Mouse (Mus musculus) intestine, embryonic 14.5 days (tissue): ENCODE measurements around the gene Myf6. TPM values are rescaled to one million over a fixed set of nuclear protein-coding genes. Genes with fewer than 3 reads are reported as not detected.

ENCODE experiments used
- ATAC-seq: fragments of 200-750 bp; cut with Nextera tagmentation; replicated peaks from 2 replicates; pipeline ENCODE4 v1.8.0; 2017; ENCODE audit warnings: low read depth, moderate number of reproducible peaks, moderate TSS enrichment, moderate library complexity; ENCODE audit not compliant: low FRiP score, low TSS enrichment
- DNase-seq: peaks from one replicate; pipeline ENCODE4 v3.0.0-alpha.2; 2018; ENCODE audit warnings: low spot score
- H3K27ac ChIP-seq: fragments of 300-500 bp; sonication (generic); 2 replicates; pipeline ENCODE4 v1.5.1; 2014; ENCODE audit warnings: low read depth, mild to moderate bottlenecking, control low read depth
- H3K27me3 ChIP-seq: fragments of 300-500 bp; sonication (generic); replicated peaks from 2 replicates; pipeline ENCODE4 v1.6.1; 2014; ENCODE audit warnings: low read length, control low read depth; ENCODE audit not compliant: control insufficient read depth, insufficient read depth
- H3K36me3 ChIP-seq: fragments of 300-500 bp; sonication (generic); 2 replicates; pipeline ENCODE4 v1.6.1; 2014; ENCODE audit warnings: low read length, control low read depth; ENCODE audit not compliant: control insufficient read depth, insufficient read depth
- H3K4me1 ChIP-seq: fragments of 300-500 bp; sonication (generic); replicated peaks from 2 replicates; pipeline ENCODE4 v1.6.1; 2014; ENCODE audit warnings: low read length, control low read depth, mixed read lengths; ENCODE audit not compliant: control insufficient read depth, insufficient read depth
- H3K4me2 ChIP-seq: fragments of 300-500 bp; sonication (generic); 2 replicates; pipeline ENCODE4 v1.6.1; 2014; ENCODE audit warnings: low read length
- H3K4me3 ChIP-seq: fragments of 300-500 bp; sonication (generic); 2 replicates; pipeline ENCODE4 v1.5.1; 2014; ENCODE audit warnings: low read depth, low read length, control low read depth, mixed read lengths
- H3K9ac ChIP-seq: fragments of 300-500 bp; sonication (generic); 2 replicates; pipeline ENCODE4 v1.6.1; 2014; ENCODE audit warnings: mild to moderate bottlenecking, low read length
- H3K9me3 ChIP-seq: fragments of 300-500 bp; sonication (generic); 2 replicates; pipeline ENCODE4 v1.6.1; 2016; ENCODE audit warnings: low read length, control low read depth; ENCODE audit not compliant: control insufficient read depth
- WGBS: fragments of 180-500 bp; shearing (Covaris S2); extraction: QIAGEN DNeasy Blood & Tissue Kit; methylation state at CpG from one replicate; pipeline ENCODE4 v1.1.7; 2014; 5-methylcytosine and 5-hydroxymethylcytosine counted together
- microRNA-seq: library from miRNA; unstranded; fragments of <30 nt; microRNA quantifications from one replicate; pipeline ENCODE4, GENCODE M21; 2016
- polyA plus RNA-seq: library from polyadenylated mRNA; unstranded; fragments of >200 nt; fragmentation: Nextera tagmentation; extraction: Ambion mirVana; gene quantifications from 2 replicates; pipeline ENCODE4 v1.2.1, GENCODE M21; 2014

The Myf6 gene
- polyA plus RNA-seq, 1 experiment from 2014 or later: not detected

DNA sequence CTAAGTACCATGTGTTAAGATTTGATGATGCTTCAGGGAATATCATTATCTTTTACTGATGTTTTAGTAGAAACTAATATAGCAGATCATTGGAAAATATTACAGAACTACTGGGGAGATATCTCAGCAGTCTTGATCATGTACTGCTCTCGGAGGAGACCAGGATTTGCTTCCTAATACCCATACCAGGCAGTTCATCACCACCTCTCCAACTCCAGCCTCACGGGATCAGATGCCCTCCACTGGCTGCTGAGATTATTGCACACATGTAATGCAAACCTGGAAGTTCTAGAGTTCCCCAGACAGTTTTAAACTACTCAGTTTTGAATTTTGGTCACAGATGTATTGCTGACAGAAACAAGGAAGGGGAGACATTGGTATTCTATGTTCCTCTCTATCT lies 21.0 kb downstream of the Myf6 start:
- no peak overlapping the region for H3K4me2 ChIP-seq
- no peaks in the 10 kb centered on the region for H3K9me3 ChIP-seq
- no peaks in the 10 kb centered on the region for H3K27me3 ChIP-seq
- H3K4me3 ChIP-seq: no peak overlapping the region
- ATAC-seq: no peak
- no peaks in the 10 kb centered on the region for H3K4me1 ChIP-seq
- no peak overlapping the region for H3K9ac ChIP-seq
- 49% methylated on average over 2 of the region's 2 CpGs for WGBS
- DNase-seq: no peak
- no peak overlapping the region for H3K27ac ChIP-seq
- H3K36me3 ChIP-seq: no peaks in the 10 kb centered on the region

DNA sequence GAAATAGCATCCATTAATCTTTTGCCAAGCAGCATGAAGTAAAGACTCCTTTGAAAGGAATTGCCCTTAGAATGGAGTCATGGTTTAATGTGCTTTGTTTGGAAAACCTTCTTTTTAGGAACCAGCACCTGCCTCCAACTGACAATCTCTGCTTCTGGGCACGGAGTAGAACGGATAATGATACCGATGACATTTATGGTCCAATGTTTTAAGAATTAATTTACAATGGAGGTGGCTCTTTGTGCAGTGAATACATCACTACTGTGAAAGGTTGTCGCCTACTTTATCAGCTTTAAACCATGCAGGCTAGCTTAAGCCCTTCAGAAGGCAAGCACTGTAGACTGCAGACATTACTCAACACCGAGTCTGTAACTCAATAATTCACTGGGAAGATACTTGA lies 22.8 kb downstream of the Myf6 start:
- Histone ChIP-seq H3K27me3 (no peaks in the 10 kb centered on the region), H3K9ac (no peak overlapping the region), H3K36me3 (no peaks in the 10 kb centered on the region), H3K9me3 (no peaks in the 10 kb centered on the region), H3K27ac (no peak overlapping the region), H3K4me2 (no peak overlapping the region), H3K4me1 (no peaks in the 10 kb centered on the region), H3K4me3 (no peak overlapping the region)
- 74% methylated on average over 5 of the region's 5 CpGs for WGBS
- DNase-seq (no peak), ATAC-seq (no peak)

DNA sequence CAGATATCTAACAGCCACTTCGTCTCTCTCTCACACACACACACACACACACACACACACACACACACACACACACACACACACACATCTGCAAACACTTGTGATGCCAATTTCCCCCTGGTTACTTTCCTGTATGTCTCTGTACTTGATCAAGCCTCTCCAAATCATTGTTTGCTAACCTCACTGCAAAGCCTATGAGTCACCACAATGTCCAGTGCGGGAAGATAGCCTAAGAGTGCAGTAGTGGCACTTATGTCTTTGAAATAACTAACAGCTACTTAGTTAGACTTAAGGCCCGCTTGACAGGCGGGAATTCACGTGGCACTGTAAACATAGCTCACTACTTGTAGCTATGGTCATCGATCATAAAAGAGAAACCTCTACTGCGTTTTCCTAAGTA lies 26.7 kb downstream of the Myf6 start:
- H3K9ac ChIP-seq: no peak overlapping the region
- no peak overlapping the region for H3K4me2 ChIP-seq
- WGBS: 67% methylated on average over 7 of the region's 7 CpGs
- H3K27me3 ChIP-seq: no peaks in the 10 kb centered on the region
- no peak for ATAC-seq
- H3K4me1 ChIP-seq: no peaks in the 10 kb centered on the region
- no peaks in the 10 kb centered on the region for H3K36me3 ChIP-seq
- DNase-seq: no peak
- H3K27ac ChIP-seq: no peak overlapping the region
- H3K9me3 ChIP-seq: no peaks in the 10 kb centered on the region
- H3K4me3 ChIP-seq: no peak overlapping the region

DNA sequence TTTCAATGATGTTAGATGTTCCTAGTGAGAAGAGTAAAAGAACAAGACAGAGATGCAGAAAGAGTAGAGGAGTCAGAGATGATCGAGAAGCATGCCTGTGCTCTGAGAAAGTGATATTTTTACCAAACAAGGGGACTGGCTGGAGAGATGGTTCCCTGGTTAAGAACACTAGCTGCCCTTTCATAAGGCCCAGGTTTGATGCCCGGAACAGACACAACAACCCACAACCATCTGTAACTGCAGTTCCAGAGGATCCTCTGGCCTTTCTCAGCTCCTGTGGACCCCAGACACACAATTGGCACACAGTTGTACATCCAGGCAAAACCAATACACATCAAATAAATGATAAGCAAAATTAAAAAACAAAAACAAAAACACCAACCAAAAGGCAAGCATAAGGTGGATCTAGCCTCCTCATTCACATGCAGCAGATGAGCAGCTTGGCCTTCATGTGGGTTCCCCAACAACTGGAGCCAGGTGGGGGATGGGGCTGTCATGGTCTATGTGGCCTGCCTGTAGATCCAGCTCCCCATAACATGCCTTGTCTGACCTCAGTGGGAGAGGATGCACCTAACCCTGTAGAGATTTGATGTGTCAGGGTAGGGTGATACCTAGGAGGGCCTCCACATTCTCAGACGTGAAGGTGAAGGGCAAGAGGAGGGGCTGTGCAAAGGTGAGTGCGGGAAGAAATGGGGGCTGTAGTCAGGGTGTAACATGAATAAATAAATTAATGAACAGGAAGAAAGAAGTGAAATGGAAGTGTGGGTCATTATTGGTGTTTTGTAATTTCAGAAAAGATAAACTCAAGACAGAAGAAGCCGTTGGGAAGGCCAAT lies 44.8 kb downstream of the Myf6 start:
- no peak overlapping the region for H3K4me3 ChIP-seq
- ATAC-seq: no peak
- WGBS: 87% methylated on average over 5 of the region's 5 CpGs

More for the DNA sequence above, 44.8 kb downstream of the Myf6 start:
- H3K9ac ChIP-seq: no peak overlapping the region
- no peak overlapping the region for H3K27ac ChIP-seq
- DNase-seq: no peak
- H3K4me2 ChIP-seq: no peak overlapping the region
- H3K4me1 ChIP-seq: no peaks in the 10 kb centered on the region
- H3K27me3 ChIP-seq: no peaks in the 10 kb centered on the region
- H3K36me3 ChIP-seq: no peaks in the 10 kb centered on the region
- no peaks in the 10 kb centered on the region for H3K9me3 ChIP-seq

Small RNA genes lying within 50 kb of the gene (microRNA-seq; reads per million reads assigned to microRNA genes)
- gene Gm44403: not detected

Other genes with a start within 250 kb of the Myf6 start
- gene Lin7a, start 223.1 kb downstream of the Myf6 start, polyA plus RNA-seq: 5.9 and 7.7 TPM in 2 replicates
- 0.08 TPM in 1 of 2 replicates, not detected in the other for gene Myf5, start 8.6 kb downstream of the Myf6 start, polyA plus RNA-seq
- gene Ptprq, start 225.3 kb upstream of the Myf6 start, polyA plus RNA-seq: 0.05 TPM in 1 of 2 replicates, not detected in the other